Mouse (Mus musculus): ENCODE data around the gene Twist1. TPM values are rescaled to one million over a fixed set of nuclear protein-coding genes. Genes with fewer than 3 reads are reported as not detected.
A peak's percentile ranks its signal among the peaks of the same experiment; 100 is the strongest.

Gene Twist1
- polyA plus RNA-seq, 1 experiment, result 0.19 TPM

DNA sequence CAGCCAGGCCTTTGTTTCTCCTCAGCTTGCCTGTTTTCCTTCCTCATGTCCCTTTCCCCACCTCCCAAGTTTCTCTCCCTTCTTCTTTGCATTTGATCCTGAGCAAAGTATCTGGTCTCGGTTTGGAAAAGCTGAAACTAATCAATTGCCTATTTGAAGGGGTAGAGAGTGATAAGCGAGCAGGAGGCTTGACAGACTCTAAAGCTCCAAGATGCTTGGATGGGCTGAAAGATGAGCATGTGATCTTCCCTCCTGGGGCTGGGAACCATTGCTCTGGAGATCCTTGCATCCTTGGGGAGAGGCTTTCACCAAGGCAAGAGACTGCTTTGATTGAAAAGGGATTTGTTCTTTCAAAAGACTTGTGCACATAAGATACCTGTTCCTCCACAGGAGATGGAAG, 7.0 kb downstream of the Twist1 start:
- peaks cover 28% of the 10 kb centered on the region for H3K4me1 ChIP-seq
- H3K27me3 ChIP-seq (replicated peaks), result peaks cover 86% of the 10 kb centered on the region
- peaks cover 20% of the 10 kb centered on the region; the same call in 1 of the 2 replicates for H3K9me3 ChIP-seq
- TF ChIP-seq GATA1 (IDR thresholded peaks at IDR 0.05; ENCODE audit: borderline replicate concordance, low read length) (no peak), FLI1 (IDR thresholded peaks at IDR 0.05; ENCODE audit: low read length) (no peak)
- no peaks in the 10 kb centered on the region for H3K36me3 ChIP-seq (replicated peaks; ENCODE audit: low read length)
- H3K4me3 ChIP-seq (replicated peaks), result no peak overlapping the region

GRCm38 (mm10) chr12:33965661-33966360, 8.3 kb downstream of the Twist1 start:
- TF ChIP-seq GATA1 (IDR thresholded peaks at IDR 0.05; ENCODE audit: borderline replicate concordance, low read length) (no peak), FLI1 (IDR thresholded peaks at IDR 0.05; ENCODE audit: low read length) (no peak)
- no peak overlapping the region for H3K4me3 ChIP-seq (replicated peaks)
- H3K27me3 ChIP-seq (replicated peaks), result peaks cover 87% of the 10 kb centered on the region
- H3K36me3 ChIP-seq (replicated peaks; ENCODE audit: low read length), result no peaks in the 10 kb centered on the region
- peaks cover 20% of the 10 kb centered on the region; the same call in 1 of the 2 replicates for H3K9me3 ChIP-seq
- H3K4me1 ChIP-seq, result peaks cover 28% of the 10 kb centered on the region

DNA sequence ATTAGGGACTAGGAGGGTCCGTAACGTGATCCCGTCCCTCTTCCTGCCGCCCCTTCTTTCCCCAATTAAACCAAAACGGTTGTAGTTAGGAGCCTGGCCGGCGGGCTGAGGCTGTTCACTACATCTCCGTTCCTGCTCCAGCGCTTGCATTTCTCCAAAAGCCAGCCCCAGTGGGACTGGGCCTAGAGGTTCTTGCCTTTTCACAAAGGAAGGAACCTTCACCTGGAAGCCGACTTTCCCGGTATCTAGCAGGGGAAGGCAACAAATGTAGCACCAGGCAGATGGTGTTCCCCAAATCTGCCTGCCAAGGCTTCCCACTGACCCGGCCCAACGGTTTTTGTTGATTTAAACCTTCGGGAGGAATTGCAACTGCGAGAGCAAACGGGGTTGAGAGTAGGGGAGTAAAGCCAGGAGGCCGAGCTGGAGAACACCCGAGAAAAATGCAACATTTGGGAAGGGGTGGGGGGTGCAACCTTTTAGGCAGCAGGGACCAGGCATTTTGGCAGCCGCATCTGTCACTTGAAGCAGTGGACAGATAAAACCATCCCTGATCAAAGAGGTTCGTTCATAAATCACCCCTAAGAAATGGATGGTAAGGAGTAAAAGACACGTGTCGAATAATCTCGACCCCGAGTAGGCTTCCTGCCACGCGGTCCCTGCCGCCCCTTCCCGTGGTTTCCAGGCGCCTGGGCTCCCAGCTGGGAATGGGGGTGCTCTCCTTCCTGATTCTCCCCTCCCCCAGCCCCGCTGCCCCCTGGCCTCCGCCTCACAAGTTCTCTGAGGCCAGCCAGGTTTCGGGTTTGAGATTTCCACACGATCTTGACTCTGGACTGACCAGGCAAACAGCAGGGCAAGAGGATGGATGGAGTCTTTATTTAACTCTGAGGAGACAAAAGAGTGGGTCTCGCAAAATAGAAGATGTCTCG, 9.3 kb downstream of the Twist1 start:
- H3K36me3 ChIP-seq (replicated peaks; ENCODE audit: low read length), result no peaks in the 10 kb centered on the region
- peaks cover 23% of the 10 kb centered on the region for H3K9me3 ChIP-seq
- H3K4me3 ChIP-seq (replicated peaks), result no peak overlapping the region
- peaks cover 28% of the 10 kb centered on the region for H3K4me1 ChIP-seq
- peaks cover 86% of the 10 kb centered on the region for H3K27me3 ChIP-seq (replicated peaks)
- TF ChIP-seq GATA1 (IDR thresholded peaks at IDR 0.05; ENCODE audit: borderline replicate concordance, low read length), result no peak
- no peak for TF ChIP-seq FLI1 (IDR thresholded peaks at IDR 0.05; ENCODE audit: low read length)

GRCm38 (mm10) chr12:33967514-33967913, 10.0 kb downstream of the Twist1 start:
- Histone ChIP-seq H3K9me3 (peaks cover 21% of the 10 kb centered on the region), H3K27me3 (replicated peaks) (peaks cover 81% of the 10 kb centered on the region), H3K36me3 (replicated peaks; ENCODE audit: low read length) (no peaks in the 10 kb centered on the region), H3K4me1 (peaks cover 24% of the 10 kb centered on the region), H3K4me3 (replicated peaks) (no peak overlapping the region)
- no peak for TF ChIP-seq GATA1 (IDR thresholded peaks at IDR 0.05; ENCODE audit: borderline replicate concordance, low read length)
- no peak for TF ChIP-seq FLI1 (IDR thresholded peaks at IDR 0.05; ENCODE audit: low read length)

DNA sequence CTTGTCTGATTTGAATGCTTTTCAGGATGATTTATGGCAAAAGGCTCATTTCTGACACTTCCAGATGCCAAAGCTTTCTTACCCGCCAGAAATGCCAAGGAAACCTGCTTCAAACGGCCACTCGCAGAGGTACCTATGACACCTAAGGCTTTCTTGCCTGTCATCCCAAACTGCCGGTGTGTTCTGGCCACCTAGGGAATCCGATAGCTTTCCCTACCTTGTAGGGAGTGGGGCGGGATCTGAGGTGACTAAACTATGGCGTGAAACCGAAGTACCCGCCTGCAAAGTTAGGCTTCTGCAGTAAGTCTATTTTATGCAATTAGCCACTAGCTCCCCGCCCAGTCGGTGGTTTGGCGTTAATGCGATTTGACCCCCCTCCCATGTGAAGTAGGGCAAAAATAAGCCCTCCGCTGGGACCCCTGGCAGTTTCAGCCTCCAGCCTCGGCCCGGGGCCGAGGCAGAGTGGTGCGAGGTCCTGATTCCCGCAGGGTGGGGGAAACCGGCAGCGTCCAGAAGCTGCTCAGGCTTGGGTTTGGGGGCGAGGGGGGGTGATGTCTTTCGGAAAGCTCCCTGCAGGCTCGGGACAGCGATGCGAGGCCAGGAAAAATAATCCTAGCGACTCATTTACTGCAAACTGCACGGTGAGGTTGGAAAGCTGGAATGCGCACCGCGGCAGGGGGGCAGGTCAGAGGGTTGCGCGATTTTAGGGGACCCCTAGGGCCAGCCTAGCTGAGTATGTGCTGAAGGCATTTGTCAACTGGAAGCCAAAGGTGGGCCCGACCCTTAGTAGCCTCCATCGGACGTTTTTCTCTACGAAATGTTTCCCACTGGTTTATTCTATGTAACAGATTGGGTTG, 10.8 kb downstream of the Twist1 start:
- Histone ChIP-seq H3K4me1 (peaks cover 18% of the 10 kb centered on the region), H3K4me3 (replicated peaks) (no peak overlapping the region), H3K36me3 (replicated peaks; ENCODE audit: low read length) (no peaks in the 10 kb centered on the region), H3K9me3 (peaks cover 21% of the 10 kb centered on the region), H3K27me3 (replicated peaks) (peaks cover 81% of the 10 kb centered on the region)
- no peak for TF ChIP-seq FLI1 (IDR thresholded peaks at IDR 0.05; ENCODE audit: low read length)
- TF ChIP-seq GATA1 (IDR thresholded peaks at IDR 0.05; ENCODE audit: borderline replicate concordance, low read length), result no peak

DNA sequence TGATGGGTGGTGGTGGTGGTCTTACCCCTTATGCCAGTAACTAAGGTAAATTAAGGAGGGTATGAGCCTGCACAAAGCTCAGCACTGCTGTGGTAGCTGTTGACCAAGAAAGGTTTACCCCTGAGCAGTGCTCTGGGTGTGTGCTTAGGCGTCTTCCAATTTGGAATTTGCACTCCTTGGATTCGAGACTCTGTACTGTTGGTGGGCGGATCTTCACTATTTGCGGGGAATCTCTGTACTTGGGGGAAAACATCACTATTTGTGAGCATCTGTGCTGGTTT, 11.4 kb downstream of the Twist1 start:
- H3K9me3 ChIP-seq, result peaks cover 17% of the 10 kb centered on the region
- no peak for TF ChIP-seq FLI1 (IDR thresholded peaks at IDR 0.05; ENCODE audit: low read length)
- TF ChIP-seq GATA1 (IDR thresholded peaks at IDR 0.05; ENCODE audit: borderline replicate concordance, low read length), result no peak
- peaks cover 77% of the 10 kb centered on the region for H3K27me3 ChIP-seq (replicated peaks)

GRCm38 (mm10) chr12:33980159-33980558, 22.7 kb downstream of the Twist1 start:
- TF ChIP-seq FLI1 (IDR thresholded peaks at IDR 0.05; ENCODE audit: low read length) (no peak), GATA1 (IDR thresholded peaks at IDR 0.05; ENCODE audit: borderline replicate concordance, low read length) (no peak)
- Histone ChIP-seq H3K4me3 (replicated peaks) (no peak overlapping the region), H3K9me3 (no peaks in the 10 kb centered on the region), H3K27me3 (replicated peaks) (peaks cover 7% of the 10 kb centered on the region), H3K36me3 (replicated peaks; ENCODE audit: low read length) (no peaks in the 10 kb centered on the region), H3K4me1 (peaks cover 3% of the 10 kb centered on the region; the same call in 1 of the 2 replicates)

More for the DNA sequence above, 11.4 kb downstream of the Twist1 start:
- H3K4me1 ChIP-seq, result peaks cover 14% of the 10 kb centered on the region
- H3K36me3 ChIP-seq (replicated peaks; ENCODE audit: low read length), result no peaks in the 10 kb centered on the region
- no peak overlapping the region for H3K4me3 ChIP-seq (replicated peaks)

DNA sequence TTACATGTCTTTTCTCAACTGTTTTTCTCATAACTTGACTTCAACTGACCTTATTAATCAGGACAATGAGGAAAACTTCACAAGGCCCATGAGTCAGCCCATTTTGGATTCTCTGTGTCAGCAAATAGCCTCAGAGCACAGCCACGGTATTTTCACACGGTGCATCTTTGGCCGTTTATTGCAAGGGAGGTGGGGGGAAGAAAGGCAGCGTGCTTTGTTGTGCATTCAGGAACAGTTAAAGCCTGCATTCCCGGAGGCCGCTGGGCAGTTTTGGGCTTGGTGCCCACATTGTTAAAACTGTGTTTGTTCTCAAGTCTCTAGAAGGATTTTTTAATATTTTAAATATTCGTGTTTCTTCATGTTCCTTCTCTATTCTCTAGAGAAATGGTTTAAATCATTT, 24.0 kb downstream of the Twist1 start:
- H3K36me3 ChIP-seq (replicated peaks; ENCODE audit: low read length), result no peaks in the 10 kb centered on the region
- no peak overlapping the region for H3K4me3 ChIP-seq (replicated peaks)
- H3K4me1 ChIP-seq, result peaks cover 3% of the 10 kb centered on the region; the same call in 1 of the 2 replicates
- peaks cover 5% of the 10 kb centered on the region for H3K27me3 ChIP-seq (replicated peaks)
- TF ChIP-seq GATA1 (IDR thresholded peaks at IDR 0.05; ENCODE audit: borderline replicate concordance, low read length) (no peak), FLI1 (IDR thresholded peaks at IDR 0.05; ENCODE audit: low read length) (no peak)
- H3K9me3 ChIP-seq, result no peaks in the 10 kb centered on the region

DNA sequence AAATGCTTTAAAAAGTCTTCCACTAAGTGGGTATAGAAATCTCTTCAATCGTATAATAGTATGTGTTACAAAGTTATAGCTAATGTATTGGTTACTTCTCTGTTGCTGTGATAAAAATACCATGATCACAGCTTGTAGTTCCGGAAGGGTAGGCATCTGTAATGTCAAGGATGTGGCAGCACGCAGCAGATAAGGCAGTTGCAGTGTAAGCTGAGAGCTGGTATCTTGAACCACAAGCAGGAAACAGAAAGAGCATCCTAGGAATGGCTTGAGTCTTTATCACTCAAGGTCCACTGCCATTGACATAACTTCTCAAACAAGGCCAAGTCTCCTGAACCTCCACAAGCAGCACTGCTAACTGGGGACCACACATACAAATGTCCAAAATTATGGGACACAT, 35.7 kb downstream of the Twist1 start:
- Histone ChIP-seq H3K4me3 (replicated peaks) (peak overlapping the region; percentile 62), H3K36me3 (replicated peaks; ENCODE audit: low read length) (no peaks in the 10 kb centered on the region), H3K4me1 (peaks cover 23% of the 10 kb centered on the region), H3K9me3 (peaks cover 7% of the 10 kb centered on the region; the same call in 1 of the 2 replicates), H3K27me3 (replicated peaks) (peaks cover 3% of the 10 kb centered on the region)
- no peak for TF ChIP-seq FLI1 (IDR thresholded peaks at IDR 0.05; ENCODE audit: low read length)
- TF ChIP-seq GATA1 (IDR thresholded peaks at IDR 0.05; ENCODE audit: borderline replicate concordance, low read length), result peak; percentile 57; the same call in 1 of the 3 replicates

Other genes with a start within 250 kb of the Twist1 start
- not detected in 2 replicates for gene Ferd3l, start 29.2 kb upstream of the Twist1 start, polyA plus RNA-seq (2012; ENCODE audit: insufficient read depth, low replicate concordance)